Mouse (Mus musculus): ENCODE data around the gene Klk1b22.

DNA sequence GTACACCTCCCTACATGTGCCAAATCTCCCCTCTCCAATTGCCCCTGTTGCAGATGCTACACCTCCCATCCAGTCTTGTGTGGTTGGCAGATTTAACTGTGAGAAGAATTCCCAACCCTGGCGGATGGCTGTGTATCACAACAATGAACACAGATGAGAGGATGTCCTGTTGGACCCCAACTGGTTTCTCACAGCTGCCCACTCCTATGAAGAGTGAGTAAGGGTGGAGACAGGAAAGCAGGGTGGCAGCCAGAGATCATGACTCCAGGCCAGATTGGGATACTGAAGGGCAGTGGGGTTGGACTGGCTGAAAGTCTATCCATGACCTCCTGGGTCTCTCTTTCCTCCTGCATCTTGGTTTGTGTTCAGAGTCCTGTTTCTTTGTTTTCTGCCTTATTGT is 16.4 kb upstream of the Klk1b22 start:
- no peak for TF ChIP-seq CTCF (conservative IDR thresholded peaks at IDR 0.05; ENCODE audit: insufficient read depth, insufficient read length, low read depth, low read length)
- TF ChIP-seq POLR2A (IDR thresholded peaks at IDR 0.05; ENCODE audit: low read depth, low read length) = no peak

All from kidney, adult 2 months (tissue).